Mouse (Mus musculus): ENCODE measurements at regions not wholly inside any gene's neighbourhood (a gene's known extent, or its start where the extent isn't known, plus 50 kb on each side); places are given as distances from the start of the nearest gene placed in this dataset.

GRCm38 (mm10) chr11:37897713-37898112 lies 661.9 kb upstream of the Tenm2 start:
- H3K9ac ChIP-seq (replicated peaks; ENCODE audit: low read length, poor library complexity, severe bottlenecking) = no peak overlapping the region
- no peak overlapping the region for H3K4me3 ChIP-seq (ENCODE audit: low read depth, low read length)
- no peaks in the 10 kb centered on the region for H3K27me3 ChIP-seq (ENCODE audit: insufficient read depth, low read length)
- H3K4me1 ChIP-seq (ENCODE audit: insufficient read depth, low read length) = no peaks in the 10 kb centered on the region; the same call in 1 of the 2 replicates
- DNase-seq (ENCODE audit: low spot score) (no peak), ATAC-seq (ENCODE audit: low FRiP score) (no peak)
- no peak overlapping the region for H3K27ac ChIP-seq (ENCODE audit: low read depth, low read length)
- H3K36me3 ChIP-seq (ENCODE audit: insufficient read depth, low read length) = no peaks in the 10 kb centered on the region
- no peaks in the 10 kb centered on the region for H3K9me3 ChIP-seq (ENCODE audit: low read length)
- TF ChIP-seq CTCF (IDR thresholded peaks at IDR 0.05) = no peak
- H3K4me2 ChIP-seq (ENCODE audit: low read depth, low read length, poor library complexity, severe bottlenecking) = no peak overlapping the region

- Histone ChIP-seq H3K36me3 (ENCODE audit: insufficient read depth, low read length) (no peaks in the 10 kb centered on the region), H3K9me3 (ENCODE audit: low read length) (no peaks in the 10 kb centered on the region), H3K27me3 (ENCODE audit: insufficient read depth, low read length) (no peaks in the 10 kb centered on the region), H3K4me2 (ENCODE audit: low read depth, low read length, poor library complexity, severe bottlenecking) (no peak overlapping the region), H3K4me3 (ENCODE audit: low read depth, low read length) (no peak overlapping the region), H3K4me1 (ENCODE audit: insufficient read depth, low read length) (no peaks in the 10 kb centered on the region), H3K27ac (ENCODE audit: low read depth, low read length) (no peak overlapping the region), H3K9ac (replicated peaks; ENCODE audit: low read length, poor library complexity, severe bottlenecking) (no peak overlapping the region)
- 63% methylated on average over 4 of the region's 4 CpGs for WGBS
- TF ChIP-seq CTCF (IDR thresholded peaks at IDR 0.05) = no peak
- ATAC-seq (ENCODE audit: low FRiP score) (no peak), DNase-seq (ENCODE audit: low spot score) (no peak)
Measured at GRCm38 (mm10) chr11:37882717-37883116, 647.0 kb upstream of the Tenm2 start.

- TF ChIP-seq CTCF (IDR thresholded peaks at IDR 0.05) = no peak
- 49% methylated on average over 5 of the region's 5 CpGs for WGBS
- H3K4me2 ChIP-seq (ENCODE audit: low read depth, low read length, poor library complexity, severe bottlenecking) = no peak overlapping the region
- no peak for DNase-seq (ENCODE audit: low spot score)
- no peaks in the 10 kb centered on the region for H3K27me3 ChIP-seq (ENCODE audit: insufficient read depth, low read length)
- ATAC-seq (ENCODE audit: low FRiP score) = no peak
- no peak overlapping the region for H3K9ac ChIP-seq (replicated peaks; ENCODE audit: low read length, poor library complexity, severe bottlenecking)
- no peaks in the 10 kb centered on the region for H3K9me3 ChIP-seq (ENCODE audit: low read length)
- H3K4me1 ChIP-seq (ENCODE audit: insufficient read depth, low read length) = no peaks in the 10 kb centered on the region
- no peak overlapping the region for H3K27ac ChIP-seq (ENCODE audit: low read depth, low read length)
- no peaks in the 10 kb centered on the region for H3K36me3 ChIP-seq (ENCODE audit: insufficient read depth, low read length)
- no peak overlapping the region for H3K4me3 ChIP-seq (ENCODE audit: low read depth, low read length)
Measured at GRCm38 (mm10) chr11:37837301-37837700, 601.5 kb upstream of the Tenm2 start.

- H3K27me3 ChIP-seq (ENCODE audit: insufficient read depth, low read length) = no peaks in the 10 kb centered on the region
- H3K4me2 ChIP-seq (ENCODE audit: low read depth, low read length, poor library complexity, severe bottlenecking) = no peak overlapping the region
- H3K9ac ChIP-seq (replicated peaks; ENCODE audit: low read length, poor library complexity, severe bottlenecking) = no peak overlapping the region
- H3K4me1 ChIP-seq (ENCODE audit: insufficient read depth, low read length) = no peaks in the 10 kb centered on the region
- ATAC-seq (ENCODE audit: low FRiP score) (no peak), DNase-seq (ENCODE audit: low spot score) (no peak)
- H3K27ac ChIP-seq (ENCODE audit: low read depth, low read length) = no peak overlapping the region
- no peaks in the 10 kb centered on the region for H3K36me3 ChIP-seq (ENCODE audit: insufficient read depth, low read length)
- no peak for TF ChIP-seq CTCF (IDR thresholded peaks at IDR 0.05)
- H3K4me3 ChIP-seq (ENCODE audit: low read depth, low read length) = no peak overlapping the region
- H3K9me3 ChIP-seq (ENCODE audit: low read length) = no peaks in the 10 kb centered on the region
- whole genome bisulfite sequencing = 74% methylated on average over 3 of the region's 3 CpGs
Measured at GRCm38 (mm10) chr11:37830975-37831374, 595.2 kb upstream of the Tenm2 start.

GRCm38 (mm10) chr11:37806761-37807160 lies 571.0 kb upstream of the Tenm2 start:
- WGBS = 80% methylated on average over 5 of the region's 5 CpGs
- no peak overlapping the region for H3K4me2 ChIP-seq (ENCODE audit: low read depth, low read length, poor library complexity, severe bottlenecking)
- H3K9me3 ChIP-seq (ENCODE audit: low read length) = no peaks in the 10 kb centered on the region
- H3K4me1 ChIP-seq (ENCODE audit: insufficient read depth, low read length) = no peaks in the 10 kb centered on the region
- no peak overlapping the region for H3K9ac ChIP-seq (replicated peaks; ENCODE audit: low read length, poor library complexity, severe bottlenecking)
- no peak overlapping the region for H3K27ac ChIP-seq (ENCODE audit: low read depth, low read length)
- no peak overlapping the region for H3K4me3 ChIP-seq (ENCODE audit: low read depth, low read length)
- DNase-seq (ENCODE audit: low spot score) = no peak
- no peak for ATAC-seq (ENCODE audit: low FRiP score)
- no peaks in the 10 kb centered on the region for H3K27me3 ChIP-seq (ENCODE audit: insufficient read depth, low read length)
- no peak for TF ChIP-seq CTCF (IDR thresholded peaks at IDR 0.05)
- H3K36me3 ChIP-seq (ENCODE audit: insufficient read depth, low read length) = no peaks in the 10 kb centered on the region

- Histone ChIP-seq H3K27me3 (ENCODE audit: insufficient read depth, low read length) (no peaks in the 10 kb centered on the region), H3K4me2 (ENCODE audit: low read depth, low read length, poor library complexity, severe bottlenecking) (no peak overlapping the region), H3K4me1 (ENCODE audit: insufficient read depth, low read length) (no peaks in the 10 kb centered on the region), H3K36me3 (ENCODE audit: insufficient read depth, low read length) (no peaks in the 10 kb centered on the region), H3K9me3 (ENCODE audit: low read length) (no peaks in the 10 kb centered on the region), H3K9ac (replicated peaks; ENCODE audit: low read length, poor library complexity, severe bottlenecking) (no peak overlapping the region), H3K4me3 (ENCODE audit: low read depth, low read length) (no peak overlapping the region), H3K27ac (ENCODE audit: low read depth, low read length) (no peak overlapping the region)
- DNase-seq (ENCODE audit: low spot score) (no peak), ATAC-seq (ENCODE audit: low FRiP score) (no peak)
- TF ChIP-seq CTCF (IDR thresholded peaks at IDR 0.05) = no peak
- WGBS = 76% methylated on average over 6 of the region's 6 CpGs
Measured at GRCm38 (mm10) chr11:37798783-37799318, 563.1 kb upstream of the Tenm2 start.

Data from midbrain, postnatal 0 days (tissue).